Mouse (Mus musculus) ovary, postnatal 10 days (tissue): Measurements from ENCODE around the gene Dnajb3.
"Not testable (repeated sequence)": the region's sequence is repeated elsewhere in the genome, so short reads cannot be mapped to it uniquely, and the experiment has no call there.

Experiments used
- DNase-seq: peaks from one replicate; pipeline ENCODE4 v3.0.0; 2022; ENCODE audit warnings: low spot score

The Dnajb3 gene

DNA sequence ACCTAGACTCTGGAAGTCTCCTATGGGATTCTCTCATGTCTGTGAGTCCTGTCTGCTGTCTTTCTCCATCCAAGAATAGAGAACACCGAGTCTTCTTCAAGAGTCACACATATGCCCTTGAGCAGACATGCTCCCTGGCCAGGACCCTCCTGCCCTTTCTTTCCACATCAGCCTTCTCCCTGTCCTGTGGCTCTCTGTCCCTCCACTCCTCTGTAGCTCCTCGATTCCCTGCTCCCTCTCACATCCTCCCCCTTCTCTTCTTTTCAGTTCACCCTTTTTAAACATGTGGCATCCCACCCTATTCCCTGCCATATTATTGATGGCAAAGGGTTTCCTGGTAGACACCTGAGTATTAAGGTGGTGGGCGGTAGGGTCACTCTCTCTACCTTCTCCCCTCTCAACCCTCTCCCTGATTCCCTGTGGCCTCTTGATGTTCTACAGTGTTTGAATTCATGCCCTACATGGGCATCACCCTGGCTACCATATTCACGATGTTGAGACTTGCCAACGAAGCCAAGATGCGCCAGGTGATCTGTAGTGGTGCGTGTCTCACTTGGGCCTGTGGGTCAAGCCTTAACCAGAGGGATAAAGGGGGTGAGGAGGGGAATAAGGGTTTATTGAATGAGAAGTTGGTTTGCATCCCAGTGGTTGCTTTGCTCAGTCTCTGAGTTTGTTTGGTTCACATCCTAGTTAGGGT is 26.4 kb upstream of the Dnajb3 start:
- DNase-seq, result no peak

DNA sequence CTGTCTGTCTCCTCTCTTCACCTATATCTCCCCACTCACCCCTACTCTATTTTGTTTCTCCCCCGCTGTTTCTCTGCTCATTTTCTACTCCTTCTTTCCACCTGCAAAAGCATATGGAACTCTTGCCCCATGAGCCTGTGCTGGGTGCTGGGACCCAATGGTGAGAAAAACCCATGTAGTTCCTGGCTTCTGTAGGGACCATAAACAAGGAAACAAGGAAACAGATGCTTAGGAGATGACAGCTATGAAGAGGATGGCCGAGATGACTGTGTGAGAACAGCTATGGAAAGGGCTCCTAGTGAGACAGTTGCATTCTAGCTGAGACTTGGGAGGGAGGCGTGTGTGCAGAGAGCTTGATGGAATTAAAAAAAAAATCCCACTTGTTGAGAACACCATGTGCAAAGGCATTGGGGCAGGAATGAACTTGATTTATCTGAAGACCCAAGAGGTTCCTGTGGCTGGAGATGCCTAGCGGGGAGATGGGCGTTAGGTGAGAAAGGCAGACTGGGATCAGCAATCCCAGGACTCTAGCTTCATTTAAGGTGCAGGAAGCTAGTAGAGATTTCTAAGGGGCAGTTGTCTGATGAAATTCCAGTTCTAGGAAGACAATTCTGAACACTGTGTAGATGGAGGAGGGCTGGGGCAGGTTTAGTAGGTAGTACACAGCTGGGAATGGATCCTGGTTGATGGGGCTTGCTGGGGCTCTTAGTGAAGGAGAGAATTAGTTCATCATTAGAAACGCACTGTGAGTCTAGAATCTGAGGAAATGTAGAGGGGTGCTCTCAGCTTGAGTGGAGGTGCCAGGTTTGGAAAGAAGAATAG is 25.6 kb upstream of the Dnajb3 start:
- DNase-seq, result no peak

DNA sequence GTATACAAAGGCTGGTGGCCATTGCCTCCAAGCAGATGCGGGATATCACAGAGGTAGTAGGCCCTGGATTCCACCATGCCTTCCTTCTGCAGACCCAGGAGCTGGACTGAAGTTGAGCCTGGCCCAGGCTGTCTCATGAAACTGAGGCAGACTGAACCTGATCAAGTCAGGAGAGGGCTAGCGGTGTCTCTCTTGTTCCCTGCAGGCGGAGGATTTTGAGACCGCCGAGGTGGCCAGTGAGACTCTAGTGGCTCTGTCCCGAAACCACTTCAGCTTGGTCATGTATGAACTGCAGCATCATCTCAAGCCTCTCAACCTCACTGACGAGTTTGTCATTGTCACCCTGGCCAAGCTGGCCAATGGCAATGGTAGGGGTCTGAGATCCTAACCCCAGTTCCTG is 24.8 kb upstream of the Dnajb3 start:
- no peak for DNase-seq

- no peak for DNase-seq
These were observed 24.4 kb upstream of the Dnajb3 start for GRCm38 (mm10) chr1:88229986-88230385.

- no peak for DNase-seq
These were observed 24.0 kb upstream of the Dnajb3 start for GRCm38 (mm10) chr1:88229566-88229965.

GRCm38 (mm10) chr1:88228121-88228520 is 22.5 kb upstream of the Dnajb3 start:
- no peak for DNase-seq

- peak; percentile 8 for DNase-seq
These were observed 21.9 kb upstream of the Dnajb3 start for GRCm38 (mm10) chr1:88227482-88227881.

GRCm38 (mm10) chr1:88226670-88227379 is 21.2 kb upstream of the Dnajb3 start, which contains the start of gene Mroh2a:
Gene Mroh2a, plus strand, starts transcription at chr1:88226986.
- DNase-seq, result no peak

GRCm38 (mm10) chr1:88225741-88226140 is 20.2 kb upstream of the Dnajb3 start:
- DNase-seq, result no peak

DNA sequence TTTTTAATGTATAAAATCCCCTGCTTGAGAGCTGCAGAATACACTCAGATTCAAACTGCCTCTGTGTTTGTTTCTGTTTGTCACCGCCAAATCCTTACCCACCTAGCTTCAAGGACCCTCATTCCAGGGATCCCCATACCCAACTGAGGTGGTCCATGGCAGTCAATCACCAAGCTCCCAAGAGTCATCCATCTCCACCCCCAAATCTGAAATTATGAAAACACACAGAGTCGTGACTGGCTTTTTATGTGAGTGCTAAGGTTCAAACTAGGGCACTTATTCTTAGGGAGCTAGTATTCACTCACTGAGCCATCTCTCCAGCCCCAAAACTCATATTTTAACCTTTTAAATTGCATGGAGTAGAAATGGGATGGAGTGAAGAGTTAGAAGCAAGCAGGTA is 19.7 kb upstream of the Dnajb3 start:
- DNase-seq, result not testable (repeated sequence)

DNA sequence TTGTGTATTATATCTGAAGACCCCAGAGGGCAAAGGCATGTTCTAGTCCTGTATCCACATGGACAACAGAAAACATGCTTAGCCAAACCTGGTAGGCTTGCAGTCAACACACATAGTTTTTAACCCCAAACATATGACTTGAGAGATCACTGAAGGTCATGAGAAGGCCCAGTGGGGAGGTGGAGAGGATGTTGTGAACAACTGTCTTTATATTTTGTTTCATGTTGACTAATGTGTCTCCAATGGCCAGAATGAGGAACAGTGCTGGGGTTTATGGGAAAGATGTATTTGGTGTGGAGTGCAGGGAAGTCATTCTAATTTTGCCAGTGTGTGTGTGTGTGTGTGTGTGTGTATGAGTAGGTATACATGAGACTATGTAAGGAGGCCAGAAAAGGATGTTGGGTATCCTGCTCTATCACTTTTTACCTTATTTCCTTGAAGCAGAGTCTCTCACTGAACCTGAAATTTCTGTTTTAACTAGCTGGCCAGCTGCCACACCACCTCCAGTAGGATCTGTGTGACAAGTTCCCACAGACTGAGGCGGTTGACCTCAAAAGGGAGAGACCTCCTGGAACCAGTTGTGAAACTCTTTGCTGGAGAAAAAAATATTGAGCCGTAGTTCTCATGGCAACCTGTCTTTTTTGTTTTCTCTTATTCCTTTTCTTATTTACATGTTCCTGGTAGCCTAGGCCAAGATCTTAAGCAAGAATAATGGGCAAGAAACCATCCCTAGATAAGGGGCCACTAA is 18.6 kb upstream of the Dnajb3 start:
- DNase-seq, result peak; percentile 58

DNA sequence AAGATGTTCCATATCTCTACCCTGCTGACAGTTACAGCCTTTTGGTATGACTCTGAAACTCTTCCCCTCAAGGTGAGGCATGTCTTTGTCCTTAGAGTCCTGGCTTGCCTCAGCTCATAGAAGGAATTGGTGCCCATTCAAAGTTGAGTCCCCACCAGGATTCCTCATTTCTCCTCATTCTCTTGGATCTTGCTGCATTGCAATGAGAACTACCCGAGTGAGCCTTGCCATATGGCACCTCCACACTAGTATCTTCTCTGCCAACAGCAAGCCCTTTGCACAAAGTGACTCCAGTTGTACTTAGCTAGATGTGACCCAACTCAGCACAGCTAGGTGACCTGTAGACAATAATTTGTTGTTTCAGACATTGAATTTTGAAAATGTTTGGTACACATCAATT is 18.0 kb upstream of the Dnajb3 start:
- DNase-seq, result peak; percentile 7

DNA sequence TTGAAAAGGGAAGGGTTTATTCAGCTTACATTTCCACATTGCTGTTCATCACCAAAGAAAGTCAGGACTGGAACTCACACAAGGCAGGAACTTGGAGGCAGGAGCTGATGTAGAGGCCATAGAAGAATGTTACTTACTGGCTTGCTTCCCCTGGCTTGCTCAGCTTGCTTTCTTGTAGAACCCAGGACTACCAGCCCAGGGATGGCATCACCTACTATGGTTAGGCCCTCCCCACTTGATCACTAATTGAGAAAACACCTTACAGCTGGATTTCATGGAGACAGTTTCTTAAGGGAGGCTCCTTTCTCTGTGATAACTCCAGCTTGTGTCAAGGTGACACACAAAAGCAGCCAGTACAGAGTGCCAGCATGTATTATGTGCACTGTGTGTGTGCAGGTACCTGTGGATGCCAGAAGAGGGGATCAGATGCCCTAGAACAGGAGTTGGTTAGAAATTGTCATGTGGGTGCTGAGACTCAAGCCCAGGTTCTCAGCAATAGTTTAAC is 17.5 kb upstream of the Dnajb3 start:
- not testable (repeated sequence) for DNase-seq

DNA sequence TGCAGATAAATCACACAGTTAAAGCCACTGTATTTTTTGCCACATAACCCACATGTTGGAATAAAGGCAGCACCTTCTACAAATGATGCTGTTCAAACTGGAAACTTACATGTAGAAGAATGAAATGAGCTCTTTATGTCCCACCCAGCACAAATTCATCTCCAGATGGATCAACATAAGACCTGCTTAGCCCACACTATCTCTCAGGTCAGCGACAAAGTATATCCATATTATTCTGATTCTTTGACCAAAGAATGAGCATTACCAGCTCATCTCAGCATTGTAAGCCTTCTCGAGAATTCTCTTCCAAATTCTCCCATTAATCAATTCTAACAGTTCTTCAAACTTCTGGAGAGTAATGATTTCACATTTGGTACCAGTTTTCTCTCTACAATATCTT is 16.6 kb upstream of the Dnajb3 start:
- DNase-seq, result no peak

DNA sequence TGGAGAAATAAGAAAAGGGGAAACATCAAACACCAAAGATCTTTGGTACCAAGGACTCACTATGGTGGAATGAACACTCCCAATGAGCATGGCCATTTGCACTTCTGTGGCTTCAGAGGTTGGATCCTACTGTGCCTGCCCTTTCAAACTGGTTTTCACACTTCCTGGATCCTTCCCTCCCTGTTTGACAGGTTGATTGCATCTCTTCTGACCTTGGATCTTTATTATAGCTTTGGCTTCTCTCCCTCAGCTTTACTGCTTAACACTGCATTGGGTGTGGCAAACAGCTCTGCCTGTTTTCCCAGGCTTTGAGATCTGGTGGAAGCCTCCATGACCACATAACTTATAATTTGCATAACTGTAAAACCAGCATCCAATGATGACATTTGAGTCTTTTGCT is 14.8 kb upstream of the Dnajb3 start:
- DNase-seq, result no peak

- no peak for DNase-seq
These were observed 13.5 kb upstream of the Dnajb3 start for GRCm38 (mm10) chr1:88219054-88219453.

GRCm38 (mm10) chr1:88218591-88218990 is 13.0 kb upstream of the Dnajb3 start:
- no peak for DNase-seq

GRCm38 (mm10) chr1:88218051-88218450 is 12.5 kb upstream of the Dnajb3 start:
- DNase-seq, result no peak

DNA sequence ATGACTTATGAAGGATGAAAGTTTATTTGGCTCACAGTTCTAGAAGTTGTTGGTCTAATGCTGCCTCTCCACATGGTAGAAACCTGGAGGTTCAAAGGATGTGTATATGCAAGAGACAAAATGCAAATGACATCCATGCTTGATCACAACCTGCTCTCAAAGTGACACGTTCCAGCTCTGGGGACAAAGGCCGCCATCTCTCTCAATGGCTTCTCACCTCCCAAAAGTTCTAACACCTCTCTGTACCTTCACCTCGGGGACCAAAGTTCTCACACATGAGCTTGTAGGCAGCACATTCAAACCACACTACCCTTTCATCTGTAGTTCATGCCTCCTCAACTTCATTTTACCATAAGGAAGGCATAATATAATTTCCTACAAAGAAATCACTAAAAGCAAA is 12.0 kb upstream of the Dnajb3 start:
- no peak for DNase-seq

DNA sequence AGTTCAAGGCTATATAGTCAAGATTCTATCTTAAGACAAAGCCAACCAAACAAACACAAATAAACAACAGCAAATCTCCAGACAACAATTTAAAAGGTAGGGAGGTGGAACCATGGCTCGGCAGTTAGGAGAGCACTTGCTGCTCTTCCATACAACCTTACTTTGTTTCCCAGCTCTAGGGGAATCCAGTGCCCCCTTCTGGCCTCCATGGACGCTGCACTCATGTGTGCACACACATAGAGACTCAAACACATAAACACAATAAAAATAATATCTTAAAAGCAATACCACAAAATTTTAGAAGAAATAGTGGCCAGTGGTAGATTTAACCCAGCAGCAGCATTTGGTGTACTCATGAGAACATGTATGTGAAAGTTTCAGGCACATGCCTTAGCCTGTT is 11.6 kb upstream of the Dnajb3 start:
- no peak for DNase-seq

GRCm38 (mm10) chr1:88216551-88216950 is 11.0 kb upstream of the Dnajb3 start:
- DNase-seq, result no peak
